Mouse (Mus musculus) CD8-positive naive resting alpha-beta T cell, adult 2 months (primary cell): ENCODE results near the gene Hoxd3.

Experiments used
- DNase-seq, 2 experiments: peaks; one replicate each; pipeline ENCODE4 v3.0.0; 2022; ENCODE audit warnings: low read depth in 2 of 2, low spot score in 2 of 2

Hoxd3 gene

DNA sequence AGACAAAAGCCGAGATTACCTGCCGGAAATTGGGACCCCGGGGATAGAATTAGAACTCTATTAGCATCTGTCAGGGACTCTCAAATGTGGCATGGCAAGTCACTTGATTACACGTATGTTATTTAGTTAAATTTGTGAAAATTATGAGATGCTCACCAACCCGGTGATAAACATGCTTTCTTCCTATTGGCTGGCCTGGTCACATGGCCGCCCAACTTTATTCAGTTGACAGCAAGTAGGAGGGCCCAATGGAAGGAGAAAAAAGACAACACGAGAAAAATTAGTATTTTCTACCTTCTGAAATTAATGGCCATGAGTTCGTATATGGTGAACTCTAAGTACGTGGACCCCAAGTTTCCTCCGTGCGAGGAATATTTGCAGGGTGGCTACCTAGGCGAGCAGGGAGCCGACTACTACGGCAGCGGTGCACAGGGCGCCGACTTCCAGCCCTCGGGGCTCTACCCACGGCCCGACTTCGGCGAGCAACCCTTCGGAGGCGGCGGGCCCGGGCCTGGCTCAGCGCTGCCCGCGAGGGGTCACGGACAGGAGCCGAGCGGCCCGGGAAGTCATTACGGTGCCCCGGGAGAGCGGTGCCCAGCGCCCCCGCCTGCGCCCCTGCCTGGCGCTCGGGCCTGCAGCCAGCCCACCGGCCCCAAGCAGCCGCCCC lies 15.4 kb downstream of the Hoxd3 start:
- no peak for DNase-seq

DNA sequence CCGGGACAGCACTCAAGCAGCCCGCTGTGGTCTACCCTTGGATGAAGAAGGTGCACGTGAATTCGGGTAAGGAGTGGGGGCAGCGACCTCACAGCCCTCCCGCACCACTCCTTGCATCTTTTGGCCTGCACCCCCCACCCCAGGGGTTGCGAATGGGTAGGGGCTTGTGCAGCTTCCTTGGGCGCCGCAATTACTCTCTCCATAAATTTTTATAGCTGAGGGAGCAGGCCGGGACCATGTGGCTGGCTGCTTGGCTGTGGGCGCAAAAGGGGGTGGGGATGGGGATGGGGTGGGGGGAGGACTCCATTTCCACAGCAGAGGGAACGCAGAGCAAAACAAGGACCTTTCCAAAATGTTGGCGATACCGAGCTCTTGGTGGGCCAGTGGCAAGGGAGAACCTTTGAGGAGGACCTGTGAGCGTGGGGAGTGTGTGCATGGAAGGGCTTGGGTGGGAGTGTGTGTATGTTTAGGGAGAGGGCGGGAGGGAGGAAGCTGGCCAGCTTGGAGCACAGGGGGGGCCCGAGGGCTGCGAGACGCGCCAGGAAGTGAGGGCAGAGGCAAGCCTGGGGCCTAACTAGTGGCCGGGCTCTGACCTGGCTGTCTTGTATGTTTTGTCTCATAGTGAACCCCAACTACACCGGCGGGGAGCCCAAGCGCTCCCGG lies 16.0 kb downstream of the Hoxd3 start:
- no peak for DNase-seq

DNA sequence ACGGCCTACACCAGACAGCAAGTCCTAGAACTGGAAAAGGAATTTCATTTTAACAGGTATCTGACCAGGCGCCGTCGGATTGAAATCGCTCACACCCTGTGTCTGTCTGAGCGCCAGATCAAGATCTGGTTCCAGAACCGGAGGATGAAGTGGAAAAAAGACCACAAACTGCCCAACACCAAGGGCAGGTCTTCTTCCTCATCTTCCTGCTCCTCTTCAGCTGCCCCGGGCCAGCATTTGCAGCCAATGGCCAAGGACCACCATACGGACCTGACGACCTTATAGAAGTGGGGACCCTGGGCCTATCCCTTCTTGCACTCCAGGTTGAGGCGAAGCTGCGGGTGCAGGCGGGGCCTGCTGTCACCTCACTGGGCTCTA lies 16.6 kb downstream of the Hoxd3 start:
- no peak for DNase-seq

DNA sequence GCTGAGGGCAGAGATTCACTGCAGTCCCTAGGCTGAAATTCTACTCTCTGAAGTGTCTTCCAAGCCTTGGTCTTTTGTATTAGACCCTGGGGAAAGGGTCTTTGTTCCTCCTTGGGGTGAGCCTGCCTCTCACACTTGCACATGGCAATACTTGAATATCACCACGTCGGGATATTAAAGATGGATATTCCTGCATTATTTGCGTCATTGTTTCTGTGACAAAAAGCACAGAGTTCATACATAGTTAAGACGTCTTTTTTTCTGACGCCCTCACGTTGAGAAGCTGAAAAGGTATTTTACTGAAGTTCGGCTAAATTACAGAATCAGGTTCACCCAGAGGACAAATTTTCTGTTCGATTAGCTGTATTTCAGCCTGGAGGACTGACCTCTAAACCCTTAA lies 18.6 kb downstream of the Hoxd3 start:
- no peak for DNase-seq

- no peak for DNase-seq
Measured at GRCm38 (mm10) chr2:74731055-74731454, 19.3 kb downstream of the Hoxd3 start.

GRCm38 (mm10) chr2:74731799-74732512 lies 20.2 kb downstream of the Hoxd3 start:
- no peak for DNase-seq

DNA sequence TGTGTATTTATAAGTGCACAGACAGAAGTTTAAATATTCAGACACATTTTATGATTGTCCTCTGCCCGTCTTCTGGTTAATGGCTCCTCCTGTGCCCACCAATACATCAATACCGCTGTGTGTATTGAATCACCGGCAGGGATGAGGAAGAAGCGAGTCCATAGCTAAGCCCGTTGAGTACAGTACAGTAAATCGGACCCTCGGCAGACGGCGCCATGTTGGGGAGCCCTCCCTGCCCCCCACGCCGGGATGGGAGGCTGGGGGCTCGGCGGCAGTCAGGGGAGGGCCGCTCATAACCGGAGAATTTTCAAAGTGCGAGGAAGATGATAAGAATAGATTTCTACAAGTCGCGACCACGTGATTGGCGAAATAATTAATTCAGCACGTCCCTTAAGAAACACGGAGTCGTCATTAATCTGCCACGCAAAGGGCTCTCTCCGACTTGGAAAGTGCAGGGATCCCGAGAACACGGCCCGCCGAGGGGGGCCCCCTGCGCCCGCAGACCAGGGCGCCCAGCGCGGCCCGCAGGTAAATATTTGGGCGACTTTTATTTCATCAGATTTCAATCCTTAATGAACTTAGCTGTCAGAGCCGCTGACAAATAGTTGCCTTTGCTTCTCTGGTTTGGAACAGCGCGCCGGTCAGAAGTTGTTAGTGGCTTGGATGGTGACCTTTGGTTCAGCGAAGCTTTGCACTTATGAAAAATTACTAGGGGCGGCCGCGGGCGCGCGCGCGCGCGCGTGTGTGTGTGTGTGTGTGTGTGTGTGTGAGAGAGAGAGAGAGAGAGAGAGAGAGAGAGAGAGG lies 21.0 kb downstream of the Hoxd3 start:
- DNase-seq = no peak

GRCm38 (mm10) chr2:74733317-74733661 lies 21.6 kb downstream of the Hoxd3 start:
- DNase-seq = no peak

GRCm38 (mm10) chr2:74733765-74734164 lies 22.0 kb downstream of the Hoxd3 start:
- DNase-seq = no peak

DNA sequence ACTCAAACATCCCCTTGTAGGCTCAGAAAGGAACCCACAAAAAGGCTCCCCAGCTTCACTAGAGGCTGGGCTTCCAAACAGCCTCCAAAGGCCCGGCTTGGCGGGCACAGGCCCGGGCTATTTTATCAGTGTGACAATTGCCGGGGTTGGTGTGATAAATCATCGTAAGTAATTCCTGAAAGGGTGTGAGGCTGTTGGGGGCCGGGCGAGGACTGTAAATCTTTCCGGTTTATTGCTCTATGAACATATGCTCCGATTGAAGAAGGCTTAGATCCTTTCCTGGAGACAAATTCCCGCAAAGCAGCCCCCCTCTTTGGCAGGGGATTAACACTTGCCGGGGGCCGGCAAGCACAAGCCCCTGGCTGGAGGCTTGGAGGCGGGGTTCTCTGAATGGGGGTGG lies 22.7 kb downstream of the Hoxd3 start:
- no peak for DNase-seq

DNA sequence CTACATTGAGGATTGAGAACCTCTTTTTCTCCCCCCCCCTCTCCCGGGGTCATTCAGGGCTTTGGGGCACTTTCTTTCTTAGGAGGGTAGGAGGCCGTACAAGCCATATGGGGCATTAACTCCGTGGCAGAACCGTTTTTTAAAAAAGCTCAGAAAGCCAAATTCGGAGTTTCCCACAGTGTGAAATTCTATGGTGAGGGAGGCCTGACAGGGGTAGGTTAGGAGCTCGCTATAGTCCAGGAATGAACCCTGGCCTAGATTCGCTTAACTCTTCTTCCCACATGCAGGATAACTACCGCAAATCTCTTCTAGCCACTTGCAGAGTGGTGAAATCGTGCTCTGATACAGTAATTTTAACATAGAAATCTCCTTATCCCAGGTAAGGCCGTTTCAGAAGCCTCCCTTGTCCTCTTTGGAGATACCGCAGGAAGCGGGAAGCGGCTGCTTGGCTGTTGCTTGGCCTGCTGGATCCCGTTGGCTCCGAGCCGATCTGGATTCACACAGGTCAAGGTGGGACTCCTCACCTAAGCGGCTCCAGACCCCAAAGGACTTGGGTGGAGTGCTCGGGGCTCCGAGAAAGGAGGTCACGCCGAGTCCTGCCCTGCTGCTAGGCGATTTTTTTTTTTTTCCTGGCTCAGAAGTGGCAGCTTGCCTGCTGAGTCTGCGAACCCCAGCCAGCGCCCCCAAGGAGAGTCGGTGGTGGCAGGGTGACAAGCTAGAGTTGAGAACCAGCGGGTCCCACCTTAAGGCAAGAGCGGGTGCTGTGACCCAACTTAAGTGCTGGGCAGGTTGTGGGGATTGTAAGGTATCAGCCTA lies 23.5 kb downstream of the Hoxd3 start:
- no peak for DNase-seq

DNA sequence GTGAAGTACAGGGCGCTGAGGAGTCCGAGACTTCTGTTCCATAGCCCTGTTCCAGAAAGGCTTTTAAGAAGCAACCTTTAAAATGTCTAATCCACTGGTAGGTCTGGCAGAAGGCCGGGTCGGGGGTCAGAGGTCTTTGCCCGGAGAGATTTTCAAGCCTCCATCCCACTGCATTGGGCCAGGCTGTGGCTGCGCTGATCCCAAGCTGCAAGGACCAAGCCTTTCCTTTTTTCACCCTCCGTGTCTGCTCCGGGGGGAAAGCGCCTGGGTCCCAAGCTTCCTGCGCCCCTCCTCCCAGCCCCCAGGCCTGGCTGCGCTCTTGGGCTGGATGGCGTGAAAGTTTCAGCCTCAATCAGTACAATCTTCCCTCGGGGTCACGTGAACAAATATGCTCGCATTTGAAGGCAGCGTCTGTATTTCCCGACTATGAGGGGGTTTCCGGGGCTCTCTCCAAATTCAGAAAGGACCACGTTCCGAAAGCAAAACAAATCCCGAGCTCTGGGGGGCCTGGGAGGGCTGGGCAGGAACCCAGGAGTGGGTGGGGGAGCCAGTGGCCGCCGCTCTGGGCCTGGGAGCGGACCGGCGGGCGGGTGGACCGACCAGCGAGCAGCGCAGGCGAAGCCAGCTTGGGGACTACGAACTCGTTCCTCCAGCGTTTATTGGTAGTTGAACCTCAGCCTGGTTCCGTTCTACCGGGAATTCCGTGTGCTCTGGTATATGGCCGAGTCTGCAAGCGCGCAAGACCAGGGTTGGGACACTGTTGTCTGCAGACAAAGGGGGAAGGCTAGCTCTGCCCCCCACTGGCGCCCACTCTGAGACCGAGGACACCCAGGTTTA lies 24.3 kb downstream of the Hoxd3 start:
- DNase-seq = no peak

DNA sequence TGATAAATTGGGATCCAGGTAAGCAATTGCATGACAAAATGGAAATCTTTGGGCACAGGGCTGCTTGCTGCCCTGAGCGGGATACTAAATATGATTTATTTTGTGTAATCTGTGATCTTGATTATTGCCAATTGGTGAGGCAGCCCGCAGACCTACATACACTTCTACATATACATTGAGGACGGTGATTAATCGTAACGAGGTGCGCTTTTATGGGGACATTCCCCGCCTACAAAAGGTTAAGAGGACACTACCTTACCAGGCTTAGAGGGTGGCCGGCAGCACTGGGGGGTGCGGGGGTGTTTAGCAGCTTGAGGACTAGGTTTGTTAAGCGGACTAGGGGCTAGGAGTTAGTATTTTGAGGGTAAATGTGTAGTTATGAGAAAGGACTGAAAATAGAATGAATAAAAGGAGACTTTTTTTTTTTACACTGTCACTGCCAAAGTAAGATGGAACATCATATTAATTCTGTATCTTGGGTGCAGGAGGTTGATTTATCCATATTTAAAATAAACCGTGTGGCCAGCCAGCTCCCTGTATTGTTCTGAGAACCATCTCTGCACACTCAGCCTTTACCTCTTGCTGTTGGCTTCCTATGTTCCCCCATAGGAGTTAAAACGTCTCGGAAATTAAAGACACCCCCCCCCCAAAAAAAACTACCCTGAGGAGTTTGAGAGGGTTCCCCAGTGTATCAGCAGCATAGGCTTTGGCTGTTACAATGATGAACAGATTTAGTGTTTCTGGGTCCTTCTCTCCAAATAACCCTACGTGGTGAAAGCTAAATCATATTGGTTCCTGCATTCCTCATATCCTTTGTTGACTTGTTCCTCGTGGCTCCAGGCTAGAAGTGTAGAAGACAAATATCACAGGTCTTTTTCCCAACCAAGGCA lies 25.2 kb downstream of the Hoxd3 start:
- no peak for DNase-seq

DNA sequence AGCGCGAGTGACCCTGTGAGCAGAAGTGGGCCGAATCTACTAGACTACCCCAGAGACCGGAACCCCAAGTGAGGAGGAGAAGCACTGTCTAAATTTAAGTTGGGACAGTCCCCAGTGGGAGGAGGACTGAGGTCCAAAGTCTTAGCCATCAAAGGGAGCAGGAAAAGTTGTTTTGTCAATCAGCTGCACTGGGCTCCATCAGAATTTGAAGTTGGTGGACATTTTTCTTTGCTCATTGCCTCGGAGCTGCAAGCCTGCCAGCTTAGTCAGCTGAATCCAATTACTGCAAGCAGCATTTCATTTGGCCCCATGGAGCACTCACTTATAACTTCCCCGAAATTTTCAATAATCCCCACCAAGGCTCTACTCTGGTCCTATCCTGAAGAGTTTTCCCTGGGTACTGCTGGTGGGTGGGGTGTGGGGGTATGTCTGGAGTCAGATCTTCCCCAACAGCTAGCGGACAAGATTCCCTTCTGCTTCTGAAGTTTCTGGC lies 25.9 kb downstream of the Hoxd3 start:
- DNase-seq = no peak

GRCm38 (mm10) chr2:74738623-74739475 lies 27.1 kb downstream of the Hoxd3 start:
- DNase-seq = no peak

- DNase-seq = no peak
Measured at GRCm38 (mm10) chr2:74739476-74739800, 27.7 kb downstream of the Hoxd3 start.

DNA sequence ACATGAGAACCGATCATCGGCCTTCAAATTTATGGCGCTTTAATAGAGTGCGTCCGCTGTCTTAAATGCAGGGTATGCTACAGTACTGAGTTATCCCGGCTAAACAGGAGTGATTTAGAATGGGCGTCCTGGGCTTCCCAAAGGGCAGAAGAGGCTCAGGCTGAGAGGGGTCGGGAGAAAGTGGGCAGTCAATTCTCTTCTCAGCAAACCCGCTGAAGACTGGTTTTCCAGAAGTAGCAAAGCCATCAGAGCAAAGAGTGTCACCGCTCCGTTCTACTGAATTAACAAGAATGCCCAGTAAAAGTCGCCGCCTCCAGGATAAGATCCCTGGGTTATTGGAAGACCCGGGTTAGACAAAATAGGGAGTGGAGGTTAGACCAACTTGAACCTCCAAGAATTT lies 28.1 kb downstream of the Hoxd3 start:
- DNase-seq = no peak
